Mouse (Mus musculus) MEL (cell line): Measurements from ENCODE around the gene Scd3. TPM values are rescaled to one million over a fixed set of nuclear protein-coding genes. Genes with fewer than 3 reads are reported as not detected.

Experiments
- DNase-seq: peaks from one replicate; pipeline ENCODE4 v3.0.0; 2011; ENCODE audit warnings: low read depth, low spot score
- H3K27ac ChIP-seq: 2 replicates; pipeline ENCODE4 v1.5.1; 2012; ENCODE audit warnings: low read depth, mild to moderate bottlenecking, control low read depth, low read length, moderate library complexity; ENCODE audit not compliant: control insufficient read depth
- H3K27me3 ChIP-seq, 2 experiments: fragments of 150-350 bp in 1 of 2; sonication (generic) in 1 of 2; 2 replicates each; pipeline ENCODE4 v1.6.1; 2012; ENCODE audit warnings: low read length in 2 of 2, mild to moderate bottlenecking in 2 of 2, improper control_type of control experiment in 1 of 2, moderate library complexity in 1 of 2; ENCODE audit not compliant: insufficient read depth in 2 of 2, control insufficient read depth in 1 of 2
- H3K36me3 ChIP-seq, 2 experiments: 2 replicates each; pipeline ENCODE4 v1.6.1; 2012 to 2014; ENCODE audit warnings: low read length in 2 of 2, improper control_type of control experiment in 1 of 2, inconsistent platforms in 1 of 2, mild to moderate bottlenecking in 1 of 2; ENCODE audit not compliant: insufficient read depth in 2 of 2, control insufficient read depth in 1 of 2
- H3K4me1 ChIP-seq, 2 experiments: fragments of 150-350 bp in 1 of 2; sonication (generic) in 1 of 2; 2 replicates each; pipeline ENCODE4 v1.6.1; 2012; ENCODE audit warnings: low read length in 2 of 2, improper control_type of control experiment in 1 of 2, mild to moderate bottlenecking in 1 of 2; ENCODE audit not compliant: insufficient read depth in 2 of 2, control insufficient read depth in 1 of 2
- H3K4me3 ChIP-seq, 2 experiments: fragments of 150-350 bp in 1 of 2; sonication (generic) in 1 of 2; 2 replicates each; pipeline ENCODE4 v1.5.1; 2012; ENCODE audit warnings: low read depth in 2 of 2, low read length in 2 of 2, mild to moderate bottlenecking in 2 of 2, moderate library complexity in 2 of 2, control low read depth in 1 of 2, improper control_type of control experiment in 1 of 2; ENCODE audit not compliant: control insufficient read depth in 1 of 2, insufficient read depth in 1 of 2
- H3K79me2 ChIP-seq: 2 replicates; pipeline ENCODE4 v1.6.1; 2012; ENCODE audit warnings: mild to moderate bottlenecking, low read length, moderate library complexity; ENCODE audit not compliant: control insufficient read depth, poor library complexity, insufficient read depth
- H3K9ac ChIP-seq: 2 replicates; pipeline ENCODE4 v1.6.1; 2012; ENCODE audit warnings: low read depth, mild to moderate bottlenecking, control low read depth, low read length, moderate library complexity; ENCODE audit not compliant: control insufficient read depth, poor library complexity, severe bottlenecking
- H3K9me3 ChIP-seq: fragments of 150-350 bp; sonication (generic); replicated peaks from 2 replicates; pipeline ENCODE4 v1.6.1; 2012; ENCODE audit warnings: mild to moderate bottlenecking, low read length, improper control_type of control experiment, moderate library complexity; ENCODE audit not compliant: insufficient read depth
- BHLHE40 ChIP-seq: IDR thresholded peaks from 2 replicates; pipeline ENCODE4 v1.6.1; 2012; ENCODE audit warnings: low read depth, mild to moderate bottlenecking, inconsistent platforms, low read length, improper control_type of control experiment, borderline replicate concordance
- CHD1 ChIP-seq: IDR thresholded peaks from 2 replicates; pipeline ENCODE4 v1.6.1; 2012; ENCODE audit warnings: low read depth, mild to moderate bottlenecking, inconsistent platforms, low read length, improper control_type of control experiment
- CHD2 ChIP-seq: IDR thresholded peaks from 2 replicates; pipeline ENCODE4 v1.6.1; 2011; ENCODE audit warnings: low read length, improper control_type of control experiment
- CTCF ChIP-seq, 3 experiments: IDR thresholded peaks in 2 of 3; conservative IDR thresholded peaks in 1 of 3; 2 replicates each; pipeline ENCODE4 v1.5.1; 2011 to 2012; ENCODE audit warnings: low read length in 3 of 3, low read depth in 2 of 3, mild to moderate bottlenecking in 2 of 3, improper control_type of control experiment in 1 of 3, inconsistent platforms in 1 of 3, mixed read lengths in 1 of 3, moderate library complexity in 1 of 3; ENCODE audit not compliant: control insufficient read depth in 1 of 3, insufficient read depth in 1 of 3, poor library complexity in 1 of 3, severe bottlenecking in 1 of 3
- E2F4 ChIP-seq: IDR thresholded peaks from 2 replicates; pipeline ENCODE4 v1.6.1; 2011; ENCODE audit warnings: low read depth, low read length, improper control_type of control experiment, borderline replicate concordance
- EP300 ChIP-seq, 2 experiments: IDR thresholded peaks; 2 replicates each; pipeline ENCODE4 v1.6.1; 2011; ENCODE audit warnings: improper control_type of control experiment in 2 of 2, low read length in 2 of 2, low read depth in 1 of 2, mild to moderate bottlenecking in 1 of 2
- ETS1 ChIP-seq: IDR thresholded peaks from 2 replicates; pipeline ENCODE4 v1.6.1; 2012; ENCODE audit warnings: low read depth, mild to moderate bottlenecking, inconsistent platforms, low read length, improper control_type of control experiment, moderate library complexity
- GABPA ChIP-seq: IDR thresholded peaks from 2 replicates; pipeline ENCODE4 v1.6.1; 2012; ENCODE audit warnings: low read depth, mild to moderate bottlenecking, inconsistent platforms, low read length, improper control_type of control experiment, moderate library complexity
- GATA1 ChIP-seq: IDR thresholded peaks from 2 replicates; pipeline ENCODE4 v1.6.1; 2011; ENCODE audit warnings: low read depth, low read length, improper control_type of control experiment
- HCFC1 ChIP-seq: IDR thresholded peaks from 2 replicates; pipeline ENCODE4 v1.6.1; 2012; ENCODE audit warnings: low read depth, mild to moderate bottlenecking, inconsistent platforms, low read length, improper control_type of control experiment, moderate library complexity
- JUND ChIP-seq: IDR thresholded peaks from 2 replicates; pipeline ENCODE4 v1.6.1; 2011; ENCODE audit warnings: low read depth, mild to moderate bottlenecking, improper control_type of control experiment, low read length
- KAT2A ChIP-seq: conservative IDR thresholded peaks from 2 replicates; pipeline ENCODE4 v1.6.1; 2012; ENCODE audit warnings: low read depth, low read length, improper control_type of control experiment, inconsistent platforms
- MAFK ChIP-seq: IDR thresholded peaks from 2 replicates; pipeline ENCODE4 v1.6.1; 2011; ENCODE audit warnings: low read depth, mild to moderate bottlenecking, low read length, improper control_type of control experiment, borderline replicate concordance
- MAX ChIP-seq: IDR thresholded peaks from 2 replicates; pipeline ENCODE4 v1.6.1; 2011; ENCODE audit warnings: low read length, improper control_type of control experiment
- MEF2A ChIP-seq: IDR thresholded peaks from 2 replicates; pipeline ENCODE4 v1.6.1; 2014; ENCODE audit warnings: low read depth, mild to moderate bottlenecking, inconsistent platforms, low read length, improper control_type of control experiment; ENCODE audit not compliant: poor library complexity, insufficient replicate concordance, severe bottlenecking; ENCODE audit errors: extremely low read depth
- MXI1 ChIP-seq: IDR thresholded peaks from 2 replicates; pipeline ENCODE4 v1.6.1; 2011; ENCODE audit warnings: mild to moderate bottlenecking, low read depth, low read length, improper control_type of control experiment
- POLR2AphosphoS2 ChIP-seq: IDR thresholded peaks from 2 replicates; pipeline ENCODE4 v1.6.1; 2011; ENCODE audit warnings: low read length, improper control_type of control experiment
- RAD21 ChIP-seq: IDR thresholded peaks from 2 replicates; pipeline ENCODE4 v1.6.1; 2011; ENCODE audit warnings: mild to moderate bottlenecking, low read depth, low read length, improper control_type of control experiment
- RCOR1 ChIP-seq: IDR thresholded peaks from 2 replicates; pipeline ENCODE4 v1.6.1; 2012; ENCODE audit warnings: low read depth, mild to moderate bottlenecking, inconsistent platforms, low read length, improper control_type of control experiment
- SIN3A ChIP-seq: IDR thresholded peaks from 2 replicates; pipeline ENCODE4 v1.6.1; 2012; ENCODE audit warnings: low read length, improper control_type of control experiment, inconsistent platforms
- SMC3 ChIP-seq: IDR thresholded peaks from 2 replicates; pipeline ENCODE4 v1.6.1; 2011; ENCODE audit warnings: low read depth, low read length, improper control_type of control experiment
- TBP ChIP-seq: IDR thresholded peaks from 2 replicates; pipeline ENCODE4 v1.8.0; 2011; ENCODE audit warnings: low read depth, low read length, improper control_type of control experiment
- TCF12 ChIP-seq: IDR thresholded peaks from 2 replicates; pipeline ENCODE4 v1.6.1; 2014; ENCODE audit warnings: low read depth, mild to moderate bottlenecking, inconsistent platforms, low read length, improper control_type of control experiment, moderate library complexity
- USF1 ChIP-seq: IDR thresholded peaks from 2 replicates; pipeline ENCODE4 v1.6.1; 2014; ENCODE audit warnings: low read depth, mild to moderate bottlenecking, inconsistent platforms, low read length, improper control_type of control experiment, moderate library complexity
- USF2 ChIP-seq, 2 experiments: IDR thresholded peaks; 2 replicates each; pipeline ENCODE4 v1.6.1; 2011 to 2012; ENCODE audit warnings: improper control_type of control experiment in 2 of 2, low read length in 2 of 2, borderline replicate concordance in 1 of 2, inconsistent platforms in 1 of 2, low read depth in 1 of 2, mild to moderate bottlenecking in 1 of 2; ENCODE audit not compliant: insufficient read depth in 1 of 2
- ZC3H11A ChIP-seq: IDR thresholded peaks from 2 replicates; pipeline ENCODE4 v1.6.1; 2012; ENCODE audit warnings: low read depth, mild to moderate bottlenecking, inconsistent platforms, low read length, improper control_type of control experiment
- ZKSCAN1 ChIP-seq: IDR thresholded peaks from 2 replicates; pipeline ENCODE4 v1.6.1; 2012; ENCODE audit warnings: low read depth, mild to moderate bottlenecking, inconsistent platforms, low read length, improper control_type of control experiment, moderate library complexity
- ZMIZ1 ChIP-seq: IDR thresholded peaks from 2 replicates; pipeline ENCODE4 v1.6.1; 2012; ENCODE audit warnings: low read depth, mild to moderate bottlenecking, inconsistent platforms, low read length, improper control_type of control experiment, moderate library complexity
- ZNF384 ChIP-seq: IDR thresholded peaks from 2 replicates; pipeline ENCODE4 v1.6.1; 2012; ENCODE audit warnings: low read depth, mild to moderate bottlenecking, inconsistent platforms, low read length, improper control_type of control experiment
- polyA plus RNA-seq, 2 experiments: library from polyadenylated mRNA; stranded (reverse) in 1 of 2; unstranded in 1 of 2; fragments of >175 nt in 1 of 2; fragments of >200 nt in 1 of 2; gene quantifications; 2 replicates each; pipeline versions ENCODE4 v1.2.1 to v1.2.4; 2012; ENCODE audit warnings: low replicate concordance in 2 of 2, low read depth in 1 of 2; ENCODE audit not compliant: insufficient read length in 2 of 2, insufficient read depth in 1 of 2, missing spikeins in 1 of 2
- total RNA-seq: library from RNA; depleted of rRNA; stranded (reverse); fragments of 300-350 nt; gene quantifications from 2 replicates; pipeline ENCODE4 v1.2.3, GENCODE M21; 2012

Gene Scd3
- total and polyA plus RNA-seq, 3 experiments = 0.65 to 745 (median 0.96) TPM

DNA sequence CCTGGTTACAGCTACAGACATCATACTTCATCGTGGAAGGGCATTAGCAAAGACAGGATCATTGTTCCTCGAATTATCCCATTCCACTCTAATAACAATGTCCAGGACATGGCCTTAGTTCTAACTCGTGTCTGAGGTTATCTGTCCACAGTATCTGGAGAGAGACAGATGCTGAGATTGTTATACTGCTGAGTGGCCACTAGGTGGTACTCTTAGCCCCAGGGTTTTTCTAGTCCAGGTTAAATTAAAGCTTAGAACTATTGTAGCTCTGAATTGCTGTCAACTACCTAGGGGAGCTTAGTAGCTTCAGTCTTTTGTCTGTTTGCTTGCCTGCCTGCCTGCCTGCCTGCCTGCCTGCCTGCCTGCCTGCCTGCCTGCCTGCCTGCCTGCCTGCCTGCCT lies 41.6 kb upstream of the Scd3 start:
- DNase-seq = peak; percentile 72
- H3K27ac ChIP-seq = no peak overlapping the region
- no peak overlapping the region for H3K4me3 ChIP-seq
- no peaks in the 10 kb centered on the region for H3K9me3 ChIP-seq
- no peaks in the 10 kb centered on the region for H3K79me2 ChIP-seq
- no peaks in the 10 kb centered on the region for H3K4me1 ChIP-seq
- H3K36me3 ChIP-seq = no peaks in the 10 kb centered on the region
- peaks cover 16% of the 10 kb centered on the region in 2 experiments for H3K27me3 ChIP-seq
- TF ChIP-seq MXI1 (no peak), EP300 (IDR thresholded peaks at IDR 0.05; ENCODE audit: low read depth in 1 of 2, low read length in 2 of 2) (no peak), MEF2A (no peak), JUND (no peak), CHD2 (no peak), TBP (0 out of 2 replicates have a peak, but pooled peaks have one; percentile 45), RCOR1 (no peak), GATA1 (peak; percentile 86), ZNF384 (no peak), HCFC1 (no peak), SMC3 (peak; percentile 90), MAFK (no peak), ZC3H11A (peak; percentile 88), CTCF (IDR thresholded peaks at IDR 0.05 in 2 of 3, conservative IDR thresholded peaks at IDR 0.05 in 1 of 3; ENCODE audit: control insufficient read depth in 1 of 3, insufficient read depth in 1 of 3, low read depth in 2 of 3, low read length in 3 of 3, poor library complexity in 1 of 3, severe bottlenecking in 1 of 3) (peak; percentile 51 to 95 (median 95)), POLR2AphosphoS2 (no peak), BHLHE40 (no peak), CHD1 (no peak), ETS1 (no peak), RAD21 (peak; percentile 96), E2F4 (no peak), SIN3A (no peak), KAT2A (no peak), USF2 (IDR thresholded peaks at IDR 0.05; ENCODE audit: borderline replicate concordance in 1 of 2, insufficient read depth in 1 of 2, low read depth in 1 of 2, low read length in 2 of 2) (no peak), GABPA (no peak), ZKSCAN1 (no peak), TCF12 (no peak), ZMIZ1 (no peak), USF1 (no peak), MAX (no peak)
- no peak overlapping the region for H3K9ac ChIP-seq
